Mouse (Mus musculus) midbrain, embryonic 10.5 days (tissue): Measurements from ENCODE around the gene Thpo. TPM values are rescaled to one million over a fixed set of nuclear protein-coding genes. Genes with fewer than 3 reads are reported as not detected.

Experiments used
- DNase-seq: peaks from one replicate; pipeline ENCODE4 v3.0.0-alpha.2; 2017; ENCODE audit warnings: low spot score
- H3K27ac ChIP-seq: fragments of 300-500 bp; sonication (generic); replicated peaks from 2 replicates; pipeline ENCODE4 v1.5.1; 2016; ENCODE audit warnings: mild to moderate bottlenecking
- H3K27me3 ChIP-seq: fragments of 300-500 bp; sonication (generic); 2 replicates; pipeline ENCODE4 v1.6.1; 2016; ENCODE audit warnings: low read depth, mild to moderate bottlenecking; ENCODE audit not compliant: poor library complexity, severe bottlenecking
- H3K36me3 ChIP-seq: fragments of 300-500 bp; sonication (generic); 2 replicates; pipeline ENCODE4 v1.6.1; 2016; ENCODE audit warnings: mild to moderate bottlenecking, moderate library complexity
- H3K4me1 ChIP-seq: fragments of 300-500 bp; sonication (generic); 2 replicates; pipeline ENCODE4 v1.6.1; 2016
- H3K4me3 ChIP-seq: fragments of 300-500 bp; sonication (generic); 2 replicates; pipeline ENCODE4 v1.5.1; 2016; ENCODE audit warnings: mild to moderate bottlenecking, moderate library complexity
- H3K9me3 ChIP-seq: fragments of 300-500 bp; sonication (generic); replicated peaks from 2 replicates; pipeline ENCODE4 v1.6.1; 2016; ENCODE audit warnings: mild to moderate bottlenecking
- WGBS: fragments of 180-500 bp; shearing (Covaris S2); methylation state at CpG from one replicate; pipeline ENCODE4 v1.1.7; 2016; 5-methylcytosine and 5-hydroxymethylcytosine counted together
- polyA plus RNA-seq: library from polyadenylated mRNA; unstranded; fragments of >200 nt; fragmentation: Nextera tagmentation; extraction: Ambion mirVana; gene quantifications from 2 replicates; pipeline ENCODE4 v1.2.1, GENCODE M21; 2016

Thpo gene
- polyA plus RNA-seq, 1 experiment from 2014 or later, result 0.56 TPM

DNA sequence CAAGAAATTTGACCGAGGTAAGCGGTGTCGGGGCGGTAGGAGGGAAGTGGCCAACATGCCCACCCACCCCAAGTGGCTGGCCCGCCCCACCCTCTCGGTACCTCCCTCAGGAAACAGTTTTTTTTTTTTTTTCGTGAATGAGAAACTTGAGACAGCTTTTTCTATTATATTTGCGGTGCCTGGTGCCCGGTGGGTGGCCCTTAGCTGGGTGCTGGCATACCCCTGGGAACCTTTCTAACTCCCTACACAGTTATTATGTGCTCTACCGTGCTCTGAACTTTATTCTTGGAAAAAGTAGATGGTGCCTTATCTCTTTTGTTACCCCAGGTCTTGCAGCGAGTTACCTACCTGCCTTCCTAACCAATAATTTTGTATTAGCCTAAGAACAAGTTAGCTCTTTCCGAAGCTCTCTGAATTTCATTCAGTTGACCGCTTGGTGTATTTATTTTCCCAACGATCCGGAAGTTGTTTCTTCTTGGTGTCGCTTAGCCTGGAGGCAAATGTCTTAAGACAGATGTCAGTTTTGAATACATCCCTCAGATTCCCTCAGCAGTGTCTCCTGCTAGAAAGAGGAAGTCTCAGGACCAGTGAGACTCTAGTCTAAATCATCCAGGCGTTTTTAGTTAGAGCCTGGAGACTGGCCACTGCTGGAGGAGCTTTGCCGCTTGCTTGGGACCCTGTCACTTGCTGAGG lies 16.2 kb downstream of the Thpo start:
- H3K4me3 ChIP-seq, result peak overlapping the region; percentile 74
- H3K27ac ChIP-seq, result peak overlapping the region; percentile 92
- H3K4me1 ChIP-seq, result peaks cover 50% of the 10 kb centered on the region
- peaks cover 9% of the 10 kb centered on the region; the same call in 1 of the 2 replicates for H3K27me3 ChIP-seq
- no peaks in the 10 kb centered on the region for H3K9me3 ChIP-seq
- peaks cover 44% of the 10 kb centered on the region for H3K36me3 ChIP-seq
- no peak for DNase-seq
- WGBS, result 4% methylated on average over 18 of the region's 18 CpGs

- peaks cover 50% of the 10 kb centered on the region for H3K4me1 ChIP-seq
Observed at GRCm38 (mm10) chr16:20717181-20717977, 16.9 kb downstream of the Thpo start, which contains the start of the genes Polr2h and Clcn2. Polr2h (plus strand) TSS chr16:20717665. Clcn2 (minus strand) TSS chr16:20717746.

DNA sequence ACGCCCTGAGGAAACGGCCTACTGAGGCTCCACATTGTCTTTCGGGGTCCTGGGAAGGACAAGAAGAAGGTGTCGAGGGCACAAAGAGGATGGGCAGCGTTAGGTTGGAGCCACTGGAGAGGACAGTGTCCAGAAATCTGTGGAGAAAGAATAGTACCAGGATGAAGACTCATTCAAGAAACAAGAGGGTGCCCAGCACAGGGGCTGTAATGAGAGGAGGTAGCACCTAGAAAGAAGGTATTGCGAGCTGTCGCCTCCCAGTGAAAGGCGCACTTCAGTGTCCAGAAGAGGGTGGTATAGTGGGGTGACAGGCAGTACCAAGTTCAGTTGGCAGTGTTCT lies 17.5 kb downstream of the Thpo start:
- peaks cover 9% of the 10 kb centered on the region; the same call in 1 of the 2 replicates for H3K27me3 ChIP-seq
- H3K4me3 ChIP-seq, result peak overlapping the region; percentile 74
- H3K4me1 ChIP-seq, result peaks cover 50% of the 10 kb centered on the region
- 0% methylated on average over 8 of the region's 8 CpGs for WGBS
- no peaks in the 10 kb centered on the region for H3K9me3 ChIP-seq
- peak overlapping the region; percentile 92 for H3K27ac ChIP-seq
- peaks cover 45% of the 10 kb centered on the region for H3K36me3 ChIP-seq
- DNase-seq, result no peak

More at GRCm38 (mm10) chr16:20717181-20717977, 16.9 kb downstream of the Thpo start, which contains the start of the genes Polr2h and Clcn2:
- H3K4me3 ChIP-seq, result peak within 1 kb of the TSS; percentile 74
- H3K9me3 ChIP-seq, result no peaks in the 10 kb centered on the region
- DNase-seq, result peak; percentile 95
- under 1% methylated on average over 62 of the region's 62 CpGs for WGBS
- peaks cover 9% of the 10 kb centered on the region; the same call in 1 of the 2 replicates for H3K27me3 ChIP-seq
- H3K36me3 ChIP-seq, result peaks cover 45% of the 10 kb centered on the region
- H3K27ac ChIP-seq, result peak within 1 kb of the TSS; percentile 92

- WGBS, result under 1% methylated on average over 68 of the region's 68 CpGs
- peaks cover 45% of the 10 kb centered on the region for H3K36me3 ChIP-seq
- H3K4me3 ChIP-seq, result peak overlapping the region; percentile 74
- no peaks in the 10 kb centered on the region for H3K9me3 ChIP-seq
- H3K27ac ChIP-seq, result peak overlapping the region; percentile 92
- peaks cover 9% of the 10 kb centered on the region; the same call in 1 of the 2 replicates for H3K27me3 ChIP-seq
- H3K4me1 ChIP-seq, result peaks cover 50% of the 10 kb centered on the region
- peak; percentile 88 for DNase-seq
Observed at GRCm38 (mm10) chr16:20715976-20716840, 18.1 kb downstream of the Thpo start.

DNA sequence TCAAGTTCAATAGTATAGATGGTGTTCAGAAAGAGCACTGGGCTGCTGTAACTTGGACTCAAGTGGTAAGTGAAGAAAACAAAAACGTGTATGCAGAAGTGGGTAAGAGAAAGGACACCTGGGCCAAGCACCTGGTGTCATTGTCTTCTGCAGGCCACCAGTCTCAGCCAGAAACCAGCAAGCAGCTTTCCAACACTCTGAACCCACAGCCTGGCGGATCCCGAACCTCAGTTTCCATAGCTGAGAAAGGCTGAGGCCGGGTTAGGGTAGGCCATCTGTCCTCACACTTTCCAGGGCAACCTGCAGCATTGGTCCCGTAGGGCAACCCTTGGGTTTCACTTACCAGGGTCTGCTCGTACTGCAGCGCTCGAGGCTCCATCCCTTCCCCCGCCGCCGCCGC lies 18.7 kb downstream of the Thpo start:
- peaks cover 45% of the 10 kb centered on the region for H3K36me3 ChIP-seq
- peaks cover 50% of the 10 kb centered on the region for H3K4me1 ChIP-seq
- H3K27me3 ChIP-seq, result peaks cover 9% of the 10 kb centered on the region; the same call in 1 of the 2 replicates
- peak overlapping the region; percentile 92 for H3K27ac ChIP-seq
- H3K4me3 ChIP-seq, result peak overlapping the region; percentile 74
- DNase-seq, result no peak
- H3K9me3 ChIP-seq, result no peaks in the 10 kb centered on the region
- under 1% methylated on average over 12 of the region's 12 CpGs for WGBS

- Histone ChIP-seq H3K4me3 (peak overlapping the region; percentile 74), H3K4me1 (peaks cover 50% of the 10 kb centered on the region), H3K27ac (peak overlapping the region; percentile 92), H3K9me3 (no peaks in the 10 kb centered on the region), H3K36me3 (peaks cover 45% of the 10 kb centered on the region), H3K27me3 (peaks cover 9% of the 10 kb centered on the region; the same call in 1 of the 2 replicates)
- 48% methylated on average over 2 of the region's 2 CpGs for WGBS
- DNase-seq, result peak; percentile 13
Observed at GRCm38 (mm10) chr16:20715161-20715560, 19.1 kb downstream of the Thpo start.

GRCm38 (mm10) chr16:20714307-20715080 lies 19.8 kb downstream of the Thpo start:
- Histone ChIP-seq H3K4me1 (peaks cover 50% of the 10 kb centered on the region), H3K27me3 (peaks cover 9% of the 10 kb centered on the region; the same call in 1 of the 2 replicates), H3K9me3 (no peaks in the 10 kb centered on the region), H3K36me3 (peaks cover 44% of the 10 kb centered on the region), H3K4me3 (peak overlapping the region; percentile 74), H3K27ac (peak overlapping the region; percentile 92)
- WGBS, result 28% methylated on average over 11 of the region's 11 CpGs
- DNase-seq, result peak; percentile 25

- Histone ChIP-seq H3K27ac (no peak overlapping the region), H3K4me1 (peaks cover 41% of the 10 kb centered on the region), H3K27me3 (peaks cover 9% of the 10 kb centered on the region; the same call in 1 of the 2 replicates), H3K36me3 (peaks cover 56% of the 10 kb centered on the region), H3K4me3 (no peak overlapping the region), H3K9me3 (no peaks in the 10 kb centered on the region)
- 88% methylated on average over 7 of the region's 7 CpGs for WGBS
- no peak for DNase-seq
Observed at GRCm38 (mm10) chr16:20712889-20713288, 21.4 kb downstream of the Thpo start.

GRCm38 (mm10) chr16:20712190-20712589 lies 22.1 kb downstream of the Thpo start:
- no peak for DNase-seq
- H3K36me3 ChIP-seq, result peaks cover 63% of the 10 kb centered on the region
- no peaks in the 10 kb centered on the region for H3K9me3 ChIP-seq
- peaks cover 9% of the 10 kb centered on the region; the same call in 1 of the 2 replicates for H3K27me3 ChIP-seq
- no peak overlapping the region for H3K4me3 ChIP-seq
- WGBS, result 77% methylated on average over 9 of the region's 9 CpGs
- H3K4me1 ChIP-seq, result peaks cover 41% of the 10 kb centered on the region
- H3K27ac ChIP-seq, result no peak overlapping the region

- H3K4me3 ChIP-seq, result no peak overlapping the region
- no peak overlapping the region for H3K27ac ChIP-seq
- peaks cover 9% of the 10 kb centered on the region; the same call in 1 of the 2 replicates for H3K27me3 ChIP-seq
- peaks cover 33% of the 10 kb centered on the region for H3K4me1 ChIP-seq
- no peak for DNase-seq
- peaks cover 77% of the 10 kb centered on the region for H3K36me3 ChIP-seq
- H3K9me3 ChIP-seq, result no peaks in the 10 kb centered on the region
- WGBS, result 80% methylated on average over 4 of the region's 4 CpGs
Observed at GRCm38 (mm10) chr16:20710810-20711209, 23.5 kb downstream of the Thpo start.

DNA sequence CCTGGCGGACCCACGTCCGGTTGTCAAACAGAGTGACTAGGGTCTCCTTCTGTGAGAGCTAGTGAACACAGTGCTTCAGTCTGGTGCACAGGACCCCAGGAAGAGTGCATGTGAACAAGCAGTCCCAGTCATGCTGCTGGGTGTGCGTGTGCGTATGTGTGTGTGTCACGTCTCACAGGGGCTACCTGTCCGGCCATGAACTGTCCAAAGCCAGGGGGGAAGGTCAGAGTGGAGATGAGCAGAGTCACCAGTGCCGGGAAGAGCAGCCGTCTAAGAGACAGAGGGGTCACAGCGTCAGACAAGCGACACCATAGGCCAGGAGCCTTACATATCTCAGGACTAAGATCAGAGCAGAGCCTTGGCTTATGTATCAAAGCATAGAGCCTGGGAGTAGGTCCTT lies 23.9 kb downstream of the Thpo start:
- peaks cover 82% of the 10 kb centered on the region for H3K36me3 ChIP-seq
- H3K4me1 ChIP-seq, result peaks cover 29% of the 10 kb centered on the region
- no peaks in the 10 kb centered on the region for H3K9me3 ChIP-seq

More for the DNA sequence above, 23.9 kb downstream of the Thpo start:
- DNase-seq, result no peak
- Histone ChIP-seq H3K27ac (no peak overlapping the region), H3K27me3 (peaks cover 8% of the 10 kb centered on the region; the same call in 1 of the 2 replicates), H3K4me3 (no peak overlapping the region)
- WGBS, result 95% methylated on average over 11 of the region's 11 CpGs
